Mouse (Mus musculus): ENCODE measurements around the gene Olfr1174-ps.

The Olfr1174-ps gene

GRCm38 (mm10) chr2:88315035-88315434 is at the start of gene Olfr1174-ps:
Gene Olfr1174-ps, minus strand, starts transcription at chr2:88315135.
- DNase-seq = no peak

DNA sequence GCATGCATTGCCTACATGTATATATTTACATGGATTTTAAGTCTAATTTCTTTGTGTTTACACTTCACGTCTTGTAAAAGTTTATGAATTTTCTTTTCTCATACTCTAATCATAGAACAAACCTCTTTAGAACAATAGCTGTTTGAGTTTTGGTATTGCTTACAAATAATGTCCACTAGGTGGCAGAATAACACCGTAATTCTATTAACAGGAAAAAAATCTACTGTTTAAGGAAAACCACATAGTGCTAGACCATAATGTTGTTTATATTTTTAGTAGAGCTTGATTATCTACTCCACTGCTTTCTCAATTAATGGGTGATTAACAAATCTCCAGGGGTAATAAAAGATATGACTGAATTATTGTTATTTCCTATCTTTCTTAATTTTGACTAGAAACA is 41.4 kb upstream of the Olfr1174-ps start:
- peak; percentile 56 for DNase-seq

DNA sequence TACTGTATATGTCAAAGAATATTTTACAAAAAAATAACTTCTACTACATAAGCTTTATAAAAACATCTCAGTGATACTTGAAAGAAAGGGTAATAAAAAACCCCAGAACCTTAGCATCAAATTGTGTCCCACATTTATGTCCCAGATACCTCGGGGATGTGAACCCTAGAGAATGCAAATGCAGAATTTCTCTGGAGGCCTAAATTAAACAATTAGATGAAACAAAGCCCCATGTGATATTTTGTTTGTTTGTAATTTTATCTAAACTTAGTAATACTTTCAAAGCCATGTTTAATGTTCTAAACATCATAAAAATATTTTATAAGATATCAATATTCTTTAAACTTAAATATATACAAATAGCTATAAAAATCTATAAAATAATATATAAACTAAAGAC is 31.5 kb upstream of the Olfr1174-ps start, which contains the start of gene Olfr1177-ps:
Gene Olfr1177-ps (minus strand): TSS at position 101 of the 400 bp plus-strand sequence.
- no peak for DNase-seq

- DNase-seq = no peak
Observed at GRCm38 (mm10) chr2:88336421-88336820, 21.5 kb upstream of the Olfr1174-ps start, which contains the start of gene Olfr1176. Gene Olfr1176, plus strand, starts transcription at chr2:88336721.

DNA sequence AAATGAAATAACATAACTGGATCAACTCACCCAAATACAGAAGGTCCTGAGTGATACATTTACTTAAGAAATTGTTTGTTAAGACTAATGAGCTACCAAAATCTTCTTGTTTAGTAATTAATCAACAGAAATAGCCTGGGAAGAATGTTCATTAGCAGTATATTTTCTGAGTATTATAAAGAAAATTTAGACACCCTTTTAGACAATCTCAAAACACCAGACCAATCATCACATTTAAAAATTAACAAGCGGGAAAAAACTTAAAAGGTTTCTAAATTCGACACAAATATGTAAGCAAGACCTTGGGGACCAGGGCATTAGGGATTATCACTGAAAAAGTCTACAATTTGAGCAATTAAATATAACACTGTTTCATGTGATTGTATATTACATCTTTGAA is 12.2 kb upstream of the Olfr1174-ps start, which contains the start of gene Olfr1175-ps:
Gene Olfr1175-ps (minus strand): TSS at position 101 of the 400 bp plus-strand sequence.
- no peak for DNase-seq

DNA sequence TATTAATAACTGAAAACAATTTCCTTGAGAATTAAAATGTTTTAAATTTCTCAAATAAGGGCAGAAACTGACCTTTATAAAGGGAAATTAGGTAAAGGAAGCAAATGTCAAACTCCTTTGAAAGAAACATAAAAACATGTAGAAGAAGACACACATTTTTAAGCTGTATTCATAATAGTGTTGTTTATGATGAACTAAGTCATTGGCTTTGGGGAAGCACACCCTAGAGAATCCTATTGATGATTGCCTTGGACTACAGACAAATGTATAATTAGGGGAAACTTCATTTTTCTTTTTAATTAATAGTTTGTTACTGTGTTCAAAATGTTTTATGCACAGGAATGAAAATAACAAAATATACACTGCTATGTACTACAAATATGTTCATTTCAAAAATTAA is 35.2 kb downstream of the Olfr1174-ps start, which contains the start of gene Olfr1173:
Gene Olfr1173 (minus strand): TSS at position 101 of the 400 bp plus-strand sequence.
- no peak for DNase-seq

All from retina, postnatal 1 day (tissue).